Mouse (Mus musculus) hindbrain, embryonic 14.5 days (tissue): ENCODE measurements around the gene Ldlrad1. TPM values are rescaled to one million over a fixed set of nuclear protein-coding genes. Genes with fewer than 3 reads are reported as not detected.

ENCODE experiments used
- ATAC-seq: fragments of 200-750 bp; cut with Nextera tagmentation; 2 replicates; pipeline ENCODE4 v1.8.0; 2017; ENCODE audit warnings: moderate number of reproducible peaks, mild to moderate bottlenecking, moderate TSS enrichment, moderate library complexity; ENCODE audit not compliant: low FRiP score
- DNase-seq: peaks from one replicate; pipeline ENCODE4 v3.0.0-alpha.2; 2015; ENCODE audit warnings: low spot score
- H3K27ac ChIP-seq: fragments of 300-500 bp; sonication (generic); 2 replicates; pipeline ENCODE4 v1.5.1; 2014; ENCODE audit warnings: mild to moderate bottlenecking, moderate library complexity
- H3K27me3 ChIP-seq: fragments of 300-500 bp; sonication (generic); 2 replicates; pipeline ENCODE4 v1.6.1; 2014; ENCODE audit warnings: mild to moderate bottlenecking, low read length, mixed read lengths; ENCODE audit not compliant: control insufficient read depth, insufficient read depth
- H3K36me3 ChIP-seq: fragments of 300-500 bp; sonication (generic); replicated peaks from 2 replicates; pipeline ENCODE4 v1.6.1; 2014; ENCODE audit not compliant: control insufficient read depth, insufficient read depth
- H3K4me1 ChIP-seq: fragments of 300-500 bp; sonication (generic); replicated peaks from 2 replicates; pipeline ENCODE4 v1.6.1; 2014; ENCODE audit warnings: antibody characterized with exemption, low read length, mixed read lengths; ENCODE audit not compliant: control insufficient read depth, insufficient read depth
- H3K4me2 ChIP-seq: fragments of 300-500 bp; sonication (generic); replicated peaks from 2 replicates; pipeline ENCODE4 v1.6.1; 2014; ENCODE audit warnings: mild to moderate bottlenecking, moderate library complexity
- H3K4me3 ChIP-seq: fragments of 300-500 bp; sonication (generic); replicated peaks from 2 replicates; pipeline ENCODE4 v1.5.1; 2014; ENCODE audit warnings: mild to moderate bottlenecking, low read length
- H3K9ac ChIP-seq: fragments of 300-500 bp; sonication (generic); 2 replicates; pipeline ENCODE4 v1.6.1; 2014
- H3K9me3 ChIP-seq: fragments of 300-500 bp; sonication (generic); 2 replicates; pipeline ENCODE4 v1.6.1; 2016; ENCODE audit warnings: low read length; ENCODE audit not compliant: control insufficient read depth
- WGBS: fragments of 180-500 bp; shearing (Covaris S2); extraction: QIAGEN DNeasy Blood & Tissue Kit; methylation state at CpG from one replicate; pipeline ENCODE4 v1.1.7; 2014; 5-methylcytosine and 5-hydroxymethylcytosine counted together
- polyA plus RNA-seq: library from polyadenylated mRNA; unstranded; fragments of >200 nt; fragmentation: Nextera tagmentation; extraction: Ambion mirVana; gene quantifications from 2 replicates; pipeline ENCODE4 v1.2.1, GENCODE M21; 2014

Gene Ldlrad1
- polyA plus RNA-seq, 1 experiment from 2014 or later = not detected

GRCm38 (mm10) chr4:107179561-107179960, 29.4 kb upstream of the Ldlrad1 start:
- Histone ChIP-seq H3K9me3 (no peaks in the 10 kb centered on the region), H3K36me3 (peaks cover 12% of the 10 kb centered on the region), H3K4me3 (peak overlapping the region; percentile 100), H3K4me1 (peaks cover 37% of the 10 kb centered on the region), H3K9ac (peak overlapping the region; percentile 92), H3K27me3 (no peaks in the 10 kb centered on the region), H3K27ac (peak overlapping the region; percentile 98), H3K4me2 (peak overlapping the region; percentile 75)
- DNase-seq (no peak), ATAC-seq (no peak)
- WGBS = 4% methylated on average over 8 of the region's 8 CpGs

GRCm38 (mm10) chr4:107180746-107181145, 28.2 kb upstream of the Ldlrad1 start:
- Histone ChIP-seq H3K27me3 (no peaks in the 10 kb centered on the region), H3K9ac (no peak overlapping the region), H3K4me2 (peak overlapping the region; percentile 75; the same call in 1 of the 2 replicates), H3K4me3 (peak overlapping the region; percentile 100; the same call in 1 of the 2 replicates), H3K9me3 (no peaks in the 10 kb centered on the region), H3K36me3 (0 out of 2 replicates have a peak, but pooled peaks cover 5% of the 10 kb centered on the region), H3K4me1 (peaks cover 37% of the 10 kb centered on the region), H3K27ac (no peak overlapping the region)
- no peak for DNase-seq
- ATAC-seq = no peak

GRCm38 (mm10) chr4:107181866-107182265, 27.1 kb upstream of the Ldlrad1 start:
- Histone ChIP-seq H3K4me2 (no peak overlapping the region), H3K36me3 (peaks cover 13% of the 10 kb centered on the region), H3K9me3 (no peaks in the 10 kb centered on the region), H3K27ac (no peak overlapping the region), H3K4me1 (peaks cover 36% of the 10 kb centered on the region), H3K9ac (peak overlapping the region; percentile 21; the same call in 1 of the 2 replicates), H3K27me3 (no peaks in the 10 kb centered on the region), H3K4me3 (no peak overlapping the region)
- WGBS = 83% methylated on average over 6 of the region's 6 CpGs
- ATAC-seq (no peak), DNase-seq (no peak)

- H3K9me3 ChIP-seq = no peaks in the 10 kb centered on the region
- no peak overlapping the region for H3K4me2 ChIP-seq
- no peak overlapping the region for H3K4me3 ChIP-seq
- no peak overlapping the region for H3K27ac ChIP-seq
- DNase-seq (no peak), ATAC-seq (no peak)
- 80% methylated on average over 2 of the region's 2 CpGs for WGBS
- H3K4me1 ChIP-seq = peaks cover 27% of the 10 kb centered on the region
- no peak overlapping the region for H3K9ac ChIP-seq
- H3K36me3 ChIP-seq = peaks cover 22% of the 10 kb centered on the region
- H3K27me3 ChIP-seq = no peaks in the 10 kb centered on the region
Observed at GRCm38 (mm10) chr4:107182796-107183195, 26.2 kb upstream of the Ldlrad1 start.

- 87% methylated on average over 4 of the region's 4 CpGs for WGBS
- Histone ChIP-seq H3K27me3 (no peaks in the 10 kb centered on the region), H3K9me3 (no peaks in the 10 kb centered on the region), H3K27ac (no peak overlapping the region), H3K4me1 (peaks cover 26% of the 10 kb centered on the region), H3K4me2 (no peak overlapping the region), H3K4me3 (no peak overlapping the region), H3K36me3 (peaks cover 26% of the 10 kb centered on the region), H3K9ac (no peak overlapping the region)
- DNase-seq (no peak), ATAC-seq (no peak)
Observed at GRCm38 (mm10) chr4:107183203-107183602, 25.8 kb upstream of the Ldlrad1 start.

- peaks cover 16% of the 10 kb centered on the region for H3K4me1 ChIP-seq
- no peaks in the 10 kb centered on the region for H3K9me3 ChIP-seq
- WGBS = 76% methylated on average over 3 of the region's 3 CpGs
- DNase-seq (no peak), ATAC-seq (no peak)
- H3K9ac ChIP-seq = no peak overlapping the region
- H3K36me3 ChIP-seq = peaks cover 50% of the 10 kb centered on the region
- no peak overlapping the region for H3K4me2 ChIP-seq
- H3K4me3 ChIP-seq = no peak overlapping the region
- H3K27me3 ChIP-seq = no peaks in the 10 kb centered on the region
- no peak overlapping the region for H3K27ac ChIP-seq
Observed at GRCm38 (mm10) chr4:107185703-107186102, 23.3 kb upstream of the Ldlrad1 start.

GRCm38 (mm10) chr4:107193841-107194240, 15.1 kb upstream of the Ldlrad1 start:
- 98% methylated on average over 3 of the region's 3 CpGs for WGBS
- no peaks in the 10 kb centered on the region for H3K9me3 ChIP-seq
- ATAC-seq (no peak), DNase-seq (no peak)
- H3K4me2 ChIP-seq = no peak overlapping the region
- no peak overlapping the region for H3K9ac ChIP-seq
- H3K36me3 ChIP-seq = peaks cover 93% of the 10 kb centered on the region
- no peaks in the 10 kb centered on the region for H3K4me1 ChIP-seq
- no peaks in the 10 kb centered on the region for H3K27me3 ChIP-seq
- H3K27ac ChIP-seq = no peak overlapping the region
- H3K4me3 ChIP-seq = no peak overlapping the region

GRCm38 (mm10) chr4:107196454-107196853, 12.5 kb upstream of the Ldlrad1 start:
- 100% methylated on average over 2 of the region's 2 CpGs for WGBS
- no peak for ATAC-seq

GRCm38 (mm10) chr4:107198072-107198471, 10.9 kb upstream of the Ldlrad1 start:
- no peaks in the 10 kb centered on the region for H3K9me3 ChIP-seq
- WGBS = 95% methylated on average over 5 of the region's 5 CpGs
- DNase-seq (no peak), ATAC-seq (no peak)
- H3K36me3 ChIP-seq = peaks cover 96% of the 10 kb centered on the region
- no peak overlapping the region for H3K4me3 ChIP-seq
- H3K4me2 ChIP-seq = no peak overlapping the region
- H3K27ac ChIP-seq = no peak overlapping the region
- H3K4me1 ChIP-seq = no peaks in the 10 kb centered on the region
- no peak overlapping the region for H3K9ac ChIP-seq
- no peaks in the 10 kb centered on the region for H3K27me3 ChIP-seq

More at GRCm38 (mm10) chr4:107196454-107196853, 12.5 kb upstream of the Ldlrad1 start:
- Histone ChIP-seq H3K36me3 (peaks cover 94% of the 10 kb centered on the region), H3K4me1 (no peaks in the 10 kb centered on the region), H3K9me3 (no peaks in the 10 kb centered on the region), H3K4me2 (no peak overlapping the region), H3K9ac (no peak overlapping the region), H3K27me3 (no peaks in the 10 kb centered on the region), H3K27ac (no peak overlapping the region), H3K4me3 (no peak overlapping the region)
- no peak for DNase-seq

GRCm38 (mm10) chr4:107201779-107202178, 7.2 kb upstream of the Ldlrad1 start:
- H3K9ac ChIP-seq = no peak overlapping the region
- H3K36me3 ChIP-seq = peaks cover 93% of the 10 kb centered on the region
- H3K27me3 ChIP-seq = no peaks in the 10 kb centered on the region
- ATAC-seq (no peak), DNase-seq (no peak)
- no peak overlapping the region for H3K4me3 ChIP-seq
- 97% methylated on average over 3 of the region's 3 CpGs for WGBS
- no peaks in the 10 kb centered on the region for H3K9me3 ChIP-seq
- no peaks in the 10 kb centered on the region for H3K4me1 ChIP-seq
- no peak overlapping the region for H3K4me2 ChIP-seq
- H3K27ac ChIP-seq = no peak overlapping the region
